ENCODE assay signal across 24 mouse cellular contexts in genomic region chr2:132379690-132380089, GRCm38 (mm10). TPM values are rescaled to one million over a fixed set of nuclear protein-coding genes. Genes with fewer than 3 reads are reported as not detected.
DNase-seq lines count a peak whose midpoint lies in the region; ATAC-seq and TF ChIP-seq lines count a peak whose summit lies in the region.
"Had no signal": no experiment of that assay in that cellular context is flagged by ENCODE, and none has a peak within 500 bp of the region (broad histone marks: within the 10 kb centered on the region; RNA-seq: fewer than 3 reads in every experiment).

No protein-coding gene starts in this region.

- H3K4me2 ChIP-seq in embryonic facial prominence, embryonic 14.5 days (ENCODE audit: low read depth, low read length), result no peak overlapping the region
- no peak overlapping the region for H3K4me2 ChIP-seq in liver, postnatal 0 days (ENCODE audit: low read depth, low read length)
- no peak overlapping the region for H3K4me2 ChIP-seq in kidney, embryonic 16.5 days (replicated peaks; ENCODE audit: low read depth, low read length)
- H3K4me2 ChIP-seq: embryonic facial prominence, embryonic 15.5 days; midbrain, embryonic 15.5 days; neural tube, embryonic 15.5 days had no signal

- TF ChIP-seq EP300 in liver, postnatal 0 days (IDR thresholded peaks at IDR 0.05; ENCODE audit: low read depth), result no peak

- H3K9me3 ChIP-seq in embryonic facial prominence, embryonic 14.5 days (ENCODE audit: control insufficient read depth, low read length), result no peaks in the 10 kb centered on the region
- no peaks in the 10 kb centered on the region for H3K9me3 ChIP-seq in embryonic facial prominence, embryonic 10.5 days
- H3K9me3 ChIP-seq in liver, postnatal 0 days (ENCODE audit: low read length), result no peaks in the 10 kb centered on the region
- H3K9me3 ChIP-seq in kidney, embryonic 16.5 days (ENCODE audit: low read length), result no peaks in the 10 kb centered on the region
- H3K9me3 ChIP-seq: embryonic facial prominence, embryonic 15.5 days; hindbrain, embryonic 10.5 days; limb, embryonic 10.5 days; midbrain, embryonic 15.5 days; neural tube, embryonic 15.5 days had no signal

- H3K4me3 ChIP-seq in embryonic facial prominence, embryonic 14.5 days (ENCODE audit: low read depth, low read length), result no peak overlapping the region
- H3K4me3 ChIP-seq in embryonic facial prominence, embryonic 10.5 days, result no peak overlapping the region
- no peak overlapping the region for H3K4me3 ChIP-seq in liver, postnatal 0 days (ENCODE audit: low read depth, low read length)
- no peak overlapping the region for H3K4me3 ChIP-seq in kidney, embryonic 16.5 days (ENCODE audit: low read length)
- H3K4me3 ChIP-seq: embryonic facial prominence, embryonic 15.5 days; hindbrain, embryonic 10.5 days; limb, embryonic 10.5 days; midbrain, embryonic 15.5 days; myocyte; neural tube, embryonic 15.5 days had no signal

- no peaks in the 10 kb centered on the region for H3K36me3 ChIP-seq in embryonic facial prominence, embryonic 14.5 days (ENCODE audit: control insufficient read depth, insufficient read depth, low read length)
- H3K36me3 ChIP-seq in embryonic facial prominence, embryonic 10.5 days (replicated peaks), result no peaks in the 10 kb centered on the region
- H3K36me3 ChIP-seq in liver, postnatal 0 days (replicated peaks; ENCODE audit: insufficient read depth, low read length), result no peaks in the 10 kb centered on the region
- H3K36me3 ChIP-seq in kidney, embryonic 16.5 days (ENCODE audit: insufficient read depth, low read length), result no peaks in the 10 kb centered on the region
- H3K36me3 ChIP-seq: embryonic facial prominence, embryonic 15.5 days; hindbrain, embryonic 10.5 days; limb, embryonic 10.5 days; midbrain, embryonic 15.5 days; neural tube, embryonic 15.5 days had no signal

- ATAC-seq in embryonic facial prominence, embryonic 14.5 days (ENCODE audit: low read depth), result no peak
- ATAC-seq in liver, postnatal 0 days, result no peak
- ATAC-seq in kidney, embryonic 16.5 days (ENCODE audit: low FRiP score, low TSS enrichment), result no peak
- ATAC-seq: midbrain, embryonic 15.5 days; Patski had no signal

- no peak overlapping the region for H3K27ac ChIP-seq in embryonic facial prominence, embryonic 14.5 days (replicated peaks; ENCODE audit: low read depth, low read length)
- no peak overlapping the region for H3K27ac ChIP-seq in embryonic facial prominence, embryonic 10.5 days (replicated peaks)
- H3K27ac ChIP-seq in liver, postnatal 0 days (ENCODE audit: low read depth), result no peak overlapping the region
- no peak overlapping the region for H3K27ac ChIP-seq in kidney, embryonic 16.5 days (ENCODE audit: low read length)
- H3K27ac ChIP-seq: embryonic facial prominence, embryonic 15.5 days; hindbrain, embryonic 10.5 days; limb, embryonic 10.5 days; midbrain, embryonic 15.5 days; neural tube, embryonic 15.5 days had no signal

- WGBS in embryonic facial prominence, embryonic 14.5 days, result 34% methylated on average over 4 of the region's 4 CpGs
- 69% methylated on average over 4 of the region's 4 CpGs for WGBS in embryonic facial prominence, embryonic 10.5 days
- 34% methylated on average over 4 of the region's 4 CpGs for WGBS in liver, postnatal 0 days (ENCODE audit: insufficient replicate concordance)
- 37% methylated on average over 4 of the region's 4 CpGs for WGBS in kidney, embryonic 16.5 days

- H3K9ac ChIP-seq in embryonic facial prominence, embryonic 14.5 days (ENCODE audit: low read depth, low read length), result no peak overlapping the region
- H3K9ac ChIP-seq in liver, postnatal 0 days (replicated peaks), result no peak overlapping the region
- no peak overlapping the region for H3K9ac ChIP-seq in kidney, embryonic 16.5 days (replicated peaks; ENCODE audit: low read length)
- H3K9ac ChIP-seq: embryonic facial prominence, embryonic 15.5 days; midbrain, embryonic 15.5 days; neural tube, embryonic 15.5 days had no signal

- H3K27me3 ChIP-seq in embryonic facial prominence, embryonic 14.5 days (replicated peaks; ENCODE audit: control insufficient read depth, insufficient read depth, low read length), result 0 out of 2 replicates have a peak, but pooled peaks cover 12% of the 10 kb centered on the region
- H3K27me3 ChIP-seq in embryonic facial prominence, embryonic 10.5 days (replicated peaks; ENCODE audit: low read depth, poor library complexity, severe bottlenecking), result peaks cover 27% of the 10 kb centered on the region
- peaks cover 12% of the 10 kb centered on the region for H3K27me3 ChIP-seq in liver, postnatal 0 days (ENCODE audit: insufficient read depth, low read length)
- H3K27me3 ChIP-seq in kidney, embryonic 16.5 days (ENCODE audit: insufficient read depth, low read length), result peaks cover 10% of the 10 kb centered on the region; the same call in 1 of the 2 replicates
- H3K27me3 ChIP-seq: midbrain, embryonic 15.5 days had no signal

- peak; percentile 30 for DNase-seq in embryonic facial prominence, embryonic 14.5 days (ENCODE audit: low spot score)
- no peak for DNase-seq in embryonic facial prominence, embryonic 10.5 days (ENCODE audit: low spot score)
- DNase-seq in right cerebral cortex, adult 18-20 months, result peak; percentile 38
- no peak for DNase-seq in right cerebral cortex, postnatal 25 days
- DNase-seq in induced T-regulatory cell, adult 2 months (ENCODE audit: low read depth), result peak; percentile 43
- no peak for DNase-seq in liver, postnatal 0 days
- DNase-seq in gastrocnemius, postnatal 4 days (ENCODE audit: low spot score in 2 of 2), result no peak
- DNase-seq: adrenal gland, postnatal 10 days; cerebellum, postnatal 10 days; gastrocnemius, postnatal 14 days; kidney, adult 2 months; kidney, postnatal 4 days; lung, adult 2 months; thymus, postnatal 14 days had no signal

- H3K4me1 ChIP-seq in embryonic facial prominence, embryonic 14.5 days (ENCODE audit: control insufficient read depth, insufficient read depth, low read length), result 0 out of 2 replicates have a peak, but pooled peaks cover 4% of the 10 kb centered on the region
- peaks cover 7% of the 10 kb centered on the region for H3K4me1 ChIP-seq in embryonic facial prominence, embryonic 10.5 days
- peaks cover 3% of the 10 kb centered on the region; the same call in 1 of the 2 replicates for H3K4me1 ChIP-seq in liver, postnatal 0 days (ENCODE audit: insufficient read depth)
- H3K4me1 ChIP-seq in kidney, embryonic 16.5 days (ENCODE audit: insufficient read depth, low read length), result peaks cover 6% of the 10 kb centered on the region

- TF ChIP-seq CTCF in liver, postnatal 0 days (IDR thresholded peaks at IDR 0.05; ENCODE audit: low read depth), result no peak

RNA-seq across cellular contexts. Expression of gene Prokr2, which starts 5.6 kb away (rescaled TPM):
- 1.3 and 2.7 TPM in 2 replicates for polyA plus RNA-seq in embryonic facial prominence, embryonic 14.5 days (2014; fragmentation: Nextera tagmentation; extraction: Ambion mirVana)
- polyA plus RNA-seq in embryonic facial prominence, embryonic 10.5 days (2016; fragmentation: Nextera tagmentation; extraction: Ambion mirVana), result 1.3 and 1.7 TPM in 2 replicates
- polyA plus RNA-seq in liver, postnatal 0 days (2015; fragmentation: Nextera tagmentation; extraction: Ambion mirVana), result 0.02 TPM in 2 replicates
- polyA plus RNA-seq in kidney, embryonic 16.5 days (2015; fragmentation: Nextera tagmentation; extraction: Ambion mirVana), result 0.10 and 0.30 TPM in 2 replicates
- not detected for total RNA-seq in gastrocnemius, postnatal 4 days (2021)
- total RNA-seq: adrenal gland, postnatal 10 days; gastrocnemius, postnatal 14 days; liver, adult 2 months; megakaryocyte-erythroid progenitor cell, adult 5-6 weeks had no signal
- polyA plus RNA-seq: kidney, adult 2 months; liver, adult 2 months; lung, adult 2 months; myocyte; Patski had no signal

Comparison
In these comparisons a context has a peak if more than half of its experiments do, and no peak if none do; other contexts are left out.
1. DNase-seq: peak in embryonic facial prominence, embryonic 14.5 days (single experiment), right cerebral cortex, adult 18-20 months (single experiment) and induced T-regulatory cell, adult 2 months (single experiment); none in embryonic facial prominence, embryonic 10.5 days (single experiment), right cerebral cortex, postnatal 25 days (single experiment), liver, postnatal 0 days (single experiment) and gastrocnemius, postnatal 4 days (0 of 2).